Mouse (Mus musculus): ENCODE measurements around the gene Lpcat1. TPM values are rescaled to one million over a fixed set of nuclear protein-coding genes. Genes with fewer than 3 reads are reported as not detected.
A peak's percentile ranks its signal among the peaks of the same experiment; 100 is the strongest.

Lpcat1 gene
- polyA plus RNA-seq, 1 experiment from 2014 or later: 22.5 TPM

GRCm38 (mm10) chr13:73512776-73513673 is 46.0 kb downstream of the Lpcat1 start:
- H3K4me1 ChIP-seq (replicated peaks): no peaks in the 10 kb centered on the region
- H3K4me2 ChIP-seq (replicated peaks): no peak overlapping the region
- no peaks in the 10 kb centered on the region for H3K9me3 ChIP-seq
- 55% methylated on average over 13 of the region's 13 CpGs for WGBS
- H3K36me3 ChIP-seq: peaks cover 19% of the 10 kb centered on the region
- no peaks in the 10 kb centered on the region for H3K27me3 ChIP-seq (replicated peaks)
- H3K4me3 ChIP-seq (replicated peaks): no peak overlapping the region
- no peak overlapping the region for H3K9ac ChIP-seq
- H3K27ac ChIP-seq: no peak overlapping the region
- ATAC-seq: peak; percentile 74

DNA sequence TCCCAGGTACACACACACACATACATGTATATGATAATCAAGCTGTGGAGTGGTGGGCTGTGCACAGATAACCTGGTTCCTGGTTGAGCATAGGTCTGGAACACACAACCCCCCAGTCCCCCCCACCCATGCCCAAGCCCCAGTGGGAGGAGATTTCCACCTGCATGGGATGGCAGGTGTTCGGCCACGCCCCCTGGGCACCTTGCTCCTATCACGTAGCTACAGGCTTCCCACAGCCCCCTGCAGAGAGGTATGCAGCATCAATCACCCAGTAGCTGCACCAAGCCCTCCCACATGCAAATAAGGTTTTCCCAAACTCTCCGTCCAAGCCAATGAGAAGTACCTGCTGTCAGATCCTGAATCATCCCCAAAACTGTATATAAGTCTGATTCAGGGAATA is 49.9 kb downstream of the Lpcat1 start:
- Histone ChIP-seq H3K4me2 (replicated peaks) (no peak overlapping the region), H3K36me3 (peaks cover 10% of the 10 kb centered on the region; the same call in 1 of the 2 replicates), H3K4me3 (replicated peaks) (no peak overlapping the region), H3K9me3 (no peaks in the 10 kb centered on the region), H3K27me3 (replicated peaks) (no peaks in the 10 kb centered on the region), H3K27ac (no peak overlapping the region), H3K4me1 (replicated peaks) (no peaks in the 10 kb centered on the region), H3K9ac (no peak overlapping the region)
- ATAC-seq: no peak
- WGBS: 81% methylated on average over 4 of the region's 4 CpGs

GRCm38 (mm10) chr13:73533716-73534115 is 66.7 kb downstream of the Lpcat1 start:
- Histone ChIP-seq H3K27ac (no peak overlapping the region), H3K9me3 (no peaks in the 10 kb centered on the region), H3K9ac (no peak overlapping the region), H3K27me3 (replicated peaks) (peaks cover 34% of the 10 kb centered on the region), H3K4me1 (replicated peaks) (peaks cover 8% of the 10 kb centered on the region; the same call in 1 of the 2 replicates), H3K4me3 (replicated peaks) (no peak overlapping the region), H3K4me2 (replicated peaks) (no peak overlapping the region), H3K36me3 (no peaks in the 10 kb centered on the region)
- ATAC-seq: peak; percentile 70; the same call in 1 of the 2 replicates
- 77% methylated on average over 3 of the region's 3 CpGs for WGBS

DNA sequence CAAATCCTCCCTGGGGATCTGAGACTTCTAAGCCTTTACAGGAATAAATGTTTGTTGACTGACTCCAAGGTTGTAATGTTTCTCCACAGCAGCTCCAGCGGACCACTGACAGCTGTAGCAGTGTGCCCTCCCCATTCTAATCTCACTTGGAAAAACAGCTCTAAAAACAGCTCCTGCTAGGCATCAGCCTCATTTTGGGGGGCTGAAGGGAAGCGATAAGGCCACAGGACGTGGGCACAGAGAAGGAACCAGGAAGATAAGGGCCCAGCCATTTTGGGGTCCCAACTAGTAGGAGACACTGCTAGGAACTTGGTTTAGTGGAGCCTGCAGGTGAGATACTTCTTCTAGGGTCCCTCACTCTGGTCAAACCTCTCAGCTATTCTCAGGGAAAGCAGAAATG is 68.3 kb downstream of the Lpcat1 start:
- peaks cover 8% of the 10 kb centered on the region; the same call in 1 of the 2 replicates for H3K4me1 ChIP-seq (replicated peaks)
- ATAC-seq: no peak
- H3K27ac ChIP-seq: no peak overlapping the region
- H3K4me2 ChIP-seq (replicated peaks): no peak overlapping the region
- H3K36me3 ChIP-seq: no peaks in the 10 kb centered on the region
- peaks cover 36% of the 10 kb centered on the region for H3K27me3 ChIP-seq (replicated peaks)
- 47% methylated on average over 3 of the region's 3 CpGs for WGBS
- H3K4me3 ChIP-seq (replicated peaks): no peak overlapping the region
- H3K9ac ChIP-seq: no peak overlapping the region
- no peaks in the 10 kb centered on the region for H3K9me3 ChIP-seq

GRCm38 (mm10) chr13:73536403-73536821 is 69.4 kb downstream of the Lpcat1 start, which contains the start of gene Slc6a3:
Gene Slc6a3, plus strand, starts transcription at chr13:73536747.
- H3K27me3 ChIP-seq (replicated peaks): peaks cover 36% of the 10 kb centered on the region

DNA sequence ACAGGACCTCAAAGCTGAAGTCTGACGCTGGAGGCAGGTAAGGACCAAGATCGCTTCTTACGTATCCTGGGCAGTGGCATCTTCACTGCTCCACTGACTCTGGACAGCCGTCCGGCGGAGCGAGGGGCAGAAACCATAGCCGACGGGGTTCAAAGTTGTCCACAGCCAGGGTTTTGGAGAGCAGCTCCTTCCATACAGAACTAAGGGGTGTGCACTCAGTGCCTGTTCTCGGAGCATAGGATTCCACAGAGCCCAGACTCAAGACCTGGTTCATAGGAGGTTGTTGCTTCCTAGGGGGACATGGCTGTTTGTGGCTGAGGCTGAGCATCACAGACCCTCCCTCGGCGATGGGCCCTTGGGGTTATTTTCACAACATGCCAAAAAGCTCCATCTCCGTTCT is 69.8 kb downstream of the Lpcat1 start:
- peak overlapping the region; percentile 28 for H3K9ac ChIP-seq
- H3K4me2 ChIP-seq (replicated peaks): peak overlapping the region; percentile 83
- H3K27me3 ChIP-seq (replicated peaks): peaks cover 36% of the 10 kb centered on the region
- peak overlapping the region; percentile 40 for H3K4me3 ChIP-seq (replicated peaks)
- no peaks in the 10 kb centered on the region for H3K9me3 ChIP-seq
- H3K4me1 ChIP-seq (replicated peaks): peaks cover 8% of the 10 kb centered on the region; the same call in 1 of the 2 replicates
- no peak; the same call in none of the 2 replicates for ATAC-seq
- no peaks in the 10 kb centered on the region for H3K36me3 ChIP-seq
- 21% methylated on average over 13 of the region's 13 CpGs for WGBS
- H3K27ac ChIP-seq: no peak overlapping the region

More at GRCm38 (mm10) chr13:73536403-73536821, 69.4 kb downstream of the Lpcat1 start, which contains the start of gene Slc6a3:
- peak within 1 kb of the TSS; percentile 28 for H3K9ac ChIP-seq
- peak within 1 kb of the TSS; percentile 83 for H3K4me2 ChIP-seq (replicated peaks)
- peaks cover 8% of the 10 kb centered on the region; the same call in 1 of the 2 replicates for H3K4me1 ChIP-seq (replicated peaks)
- H3K36me3 ChIP-seq: no peaks in the 10 kb centered on the region
- peak within 1 kb of the TSS; percentile 40 for H3K4me3 ChIP-seq (replicated peaks)
- H3K9me3 ChIP-seq: no peaks in the 10 kb centered on the region
- peak; percentile 95 for ATAC-seq
- 0% methylated on average over 26 of the region's 26 CpGs for WGBS
- H3K27ac ChIP-seq: no peak within 1 kb of the TSS

- no peak overlapping the region for H3K4me3 ChIP-seq (replicated peaks)
- WGBS: 84% methylated on average over 5 of the region's 5 CpGs
- no peak overlapping the region for H3K4me2 ChIP-seq (replicated peaks)
- H3K27me3 ChIP-seq (replicated peaks): no peaks in the 10 kb centered on the region
- no peak for ATAC-seq
- H3K4me1 ChIP-seq (replicated peaks): no peaks in the 10 kb centered on the region
- H3K27ac ChIP-seq: no peak overlapping the region
- no peaks in the 10 kb centered on the region; the same call in 1 of the 2 replicates for H3K9me3 ChIP-seq
- H3K36me3 ChIP-seq: no peaks in the 10 kb centered on the region
- no peak overlapping the region for H3K9ac ChIP-seq
Measured at GRCm38 (mm10) chr13:73564201-73564600, 97.2 kb downstream of the Lpcat1 start.

Other genes starting within 250 kb of the Lpcat1 start
- 0.26 and 0.47 TPM in 2 replicates for gene Irx4, start 206.7 kb upstream of the Lpcat1 start, polyA plus RNA-seq (2015; fragmentation: Nextera tagmentation; extraction: Ambion mirVana)
- gene Mrpl36, start 138.7 kb upstream of the Lpcat1 start, polyA plus RNA-seq (2015; fragmentation: Nextera tagmentation; extraction: Ambion mirVana): 159 and 160 TPM in 2 replicates
- 464 and 509 TPM in 2 replicates for gene Ndufs6, start 138.7 kb upstream of the Lpcat1 start, polyA plus RNA-seq (2015; fragmentation: Nextera tagmentation; extraction: Ambion mirVana)
- 0.34 and 0.41 TPM in 2 replicates for gene Slc6a3, start 69.5 kb downstream of the Lpcat1 start, polyA plus RNA-seq (2015; fragmentation: Nextera tagmentation; extraction: Ambion mirVana)
- 137 and 164 TPM in 2 replicates for gene Clptm1l, start 136.8 kb downstream of the Lpcat1 start, polyA plus RNA-seq (2015; fragmentation: Nextera tagmentation; extraction: Ambion mirVana)
- 5.1 and 5.7 TPM in 2 replicates for gene Tert, start 159.7 kb downstream of the Lpcat1 start, polyA plus RNA-seq (2015; fragmentation: Nextera tagmentation; extraction: Ambion mirVana)
- gene Slc6a18, start 210.8 kb downstream of the Lpcat1 start, polyA plus RNA-seq (2015; fragmentation: Nextera tagmentation; extraction: Ambion mirVana): not detected in 2 replicates
- 10.4 and 13.2 TPM in 2 replicates for gene Slc6a19, start 237.7 kb downstream of the Lpcat1 start, polyA plus RNA-seq (2015; fragmentation: Nextera tagmentation; extraction: Ambion mirVana)

Measured in intestine, embryonic 15.5 days (tissue).